Mouse (Mus musculus) brain, adult 2 months (tissue): ENCODE measurements around the gene Olfr56.
"Not testable (repeated sequence)": the region's sequence is repeated elsewhere in the genome, so short reads cannot be mapped to it uniquely, and the experiment has no call there.

ENCODE experiments used
- DNase-seq: peaks from one replicate; pipeline ENCODE4 v3.0.0; 2011; ENCODE audit warnings: low read depth, low spot score

The Olfr56 gene

DNA sequence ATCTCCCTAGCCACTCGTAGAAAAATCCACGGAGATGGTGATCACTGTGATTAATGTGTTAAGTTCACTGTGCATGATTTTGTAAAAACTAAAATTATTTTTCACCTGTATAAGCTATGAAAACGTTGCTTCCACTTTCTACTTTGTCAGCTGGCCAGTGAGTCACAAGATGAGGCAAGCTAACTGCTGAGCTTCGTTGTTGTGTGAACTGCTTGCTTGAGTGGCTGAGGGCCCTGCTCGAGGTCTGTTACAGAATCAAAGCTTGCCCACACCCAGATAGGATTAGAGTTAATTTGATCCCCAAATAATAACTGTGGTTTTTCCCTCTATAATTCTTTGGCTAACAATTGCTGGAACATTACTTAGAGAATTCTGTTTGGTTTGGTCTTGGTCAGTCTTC is 73.2 kb downstream of the Olfr56 start:
- not testable (repeated sequence) for DNase-seq

DNA sequence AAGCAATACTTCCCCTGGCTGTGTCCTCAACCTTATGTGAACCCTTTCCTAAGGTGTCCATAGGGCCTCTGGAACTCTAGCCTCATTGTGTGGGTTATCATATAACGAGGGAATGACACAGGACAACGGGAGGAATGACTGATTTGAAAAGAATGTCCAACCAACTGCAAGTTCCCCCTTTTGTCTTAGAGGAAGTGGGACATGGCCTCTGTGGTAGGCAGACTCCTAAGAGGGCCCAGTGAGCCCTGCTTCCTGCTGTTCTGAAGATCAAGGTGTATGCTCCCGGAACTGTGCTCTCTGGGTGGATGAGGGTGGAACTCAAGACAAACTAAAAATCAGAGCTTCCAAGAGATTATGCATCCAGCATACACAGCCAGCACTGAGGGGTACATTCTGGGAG is 81.4 kb downstream of the Olfr56 start:
- DNase-seq: not testable (repeated sequence)

DNA sequence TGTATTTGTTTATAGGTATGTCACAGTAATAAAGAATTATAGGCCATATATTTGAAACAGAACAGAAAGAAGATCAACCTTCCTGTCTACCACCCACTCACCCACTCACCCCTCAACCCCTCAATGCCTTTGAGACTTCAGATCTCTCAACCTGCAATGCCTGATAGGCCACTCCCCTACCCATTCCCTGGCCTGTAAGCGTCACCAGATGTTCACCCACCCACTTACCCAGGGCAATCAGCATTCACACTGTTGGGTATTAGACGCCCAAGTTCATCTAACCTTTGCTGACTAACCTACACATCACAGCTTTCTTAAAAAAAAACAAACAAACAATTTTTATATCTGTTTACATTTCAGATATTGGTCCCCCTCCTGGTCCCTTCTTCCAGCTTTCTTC is 83.2 kb downstream of the Olfr56 start:
- not testable (repeated sequence) for DNase-seq

DNA sequence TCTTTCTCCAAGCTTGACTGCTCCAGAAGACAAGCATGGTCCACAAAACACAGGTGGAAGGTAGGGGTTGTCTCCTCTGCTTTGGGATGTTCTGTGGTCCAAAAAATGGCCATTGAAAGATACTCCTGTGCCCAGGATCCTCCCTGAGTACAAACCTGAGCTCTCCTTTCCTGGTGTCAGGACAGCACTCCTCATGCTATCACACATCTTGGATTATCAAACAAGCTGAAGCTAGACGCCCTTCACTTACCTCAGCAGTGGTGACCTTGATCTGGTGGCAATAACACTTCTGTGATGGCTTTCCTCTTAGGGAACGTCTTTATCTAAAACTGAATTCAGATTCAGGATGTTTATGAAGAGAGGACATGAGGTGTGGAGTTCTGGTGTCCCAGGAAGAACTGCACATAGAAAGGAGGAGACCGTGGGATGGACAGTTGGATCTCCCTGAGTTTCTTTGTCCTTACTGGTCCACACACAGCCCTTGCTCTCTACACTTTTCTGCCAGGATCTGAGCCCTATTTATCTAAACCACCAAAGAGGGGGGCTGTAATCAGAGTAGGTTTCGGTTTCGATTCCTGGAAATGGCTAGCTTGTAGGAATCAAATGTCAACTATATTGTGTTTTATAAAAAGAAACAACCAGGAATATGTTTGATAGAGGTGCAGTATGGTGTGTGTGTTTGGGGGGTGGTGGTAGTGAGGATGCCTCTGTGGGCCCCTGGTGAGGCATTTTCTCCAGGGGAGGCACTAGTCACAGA is 85.2 kb downstream of the Olfr56 start, which contains the start of gene Tgtp2:
TSS of gene Tgtp2 (minus strand) at position 494 of the 757 bp plus-strand sequence.
- DNase-seq: not testable (repeated sequence)

DNA sequence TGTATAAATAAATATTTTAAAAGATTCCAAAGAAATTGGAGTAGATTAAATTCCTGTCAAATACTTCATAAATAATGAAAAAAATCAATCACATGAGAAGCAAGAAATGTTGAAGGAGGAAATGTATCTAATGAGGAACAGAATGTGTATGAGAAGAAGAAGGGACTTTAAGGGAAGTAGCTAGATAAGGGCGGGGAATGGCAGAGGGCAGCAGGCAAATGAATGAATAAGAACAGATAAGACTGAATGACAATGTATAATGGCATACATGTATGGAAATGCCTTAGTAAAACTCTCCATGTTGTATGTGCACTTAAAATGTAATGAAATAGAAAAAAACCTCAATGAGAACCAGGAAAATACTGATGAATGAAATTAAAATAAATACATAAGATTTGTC is 89.7 kb downstream of the Olfr56 start:
- no peak for DNase-seq

DNA sequence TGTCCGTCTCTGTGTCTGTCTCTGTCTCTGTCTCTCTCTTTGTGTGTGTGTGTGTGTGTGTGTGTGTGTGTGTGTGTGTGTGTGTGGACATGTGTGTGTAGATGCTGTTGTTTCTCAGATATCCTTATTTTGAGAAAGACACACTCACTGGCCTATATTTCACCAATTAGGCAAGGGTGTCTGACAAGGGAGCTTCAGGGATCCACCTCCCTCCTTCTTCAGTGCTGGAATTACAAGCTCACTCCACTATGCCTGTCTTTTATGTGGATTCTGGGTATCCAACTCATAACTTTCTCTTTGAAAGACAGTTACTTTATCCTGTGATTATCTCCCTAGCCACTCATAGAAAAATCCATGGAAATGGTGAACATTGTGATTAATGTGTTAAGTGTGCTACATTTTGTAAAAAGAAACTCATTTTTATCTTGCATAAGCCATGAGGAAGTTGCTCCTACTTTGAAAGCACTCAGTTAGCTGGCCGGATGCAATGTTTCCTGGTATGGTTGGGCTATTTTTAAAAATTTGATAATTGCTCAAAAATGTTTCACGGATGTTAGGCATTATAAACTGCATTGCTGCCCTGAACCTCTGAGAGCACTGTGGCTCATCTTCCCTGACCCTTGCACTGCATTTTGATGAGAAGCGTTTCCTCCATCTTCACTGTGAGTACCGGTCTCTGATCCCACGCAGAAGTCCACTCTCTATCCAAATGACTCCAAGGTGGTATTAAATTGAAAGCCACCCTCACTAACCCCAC is 97.5 kb downstream of the Olfr56 start, which contains the start of gene Ifi47:
TSS of gene Ifi47 (plus strand) at position 587 of the 757 bp plus-strand sequence.
- DNase-seq: not testable (repeated sequence)

DNA sequence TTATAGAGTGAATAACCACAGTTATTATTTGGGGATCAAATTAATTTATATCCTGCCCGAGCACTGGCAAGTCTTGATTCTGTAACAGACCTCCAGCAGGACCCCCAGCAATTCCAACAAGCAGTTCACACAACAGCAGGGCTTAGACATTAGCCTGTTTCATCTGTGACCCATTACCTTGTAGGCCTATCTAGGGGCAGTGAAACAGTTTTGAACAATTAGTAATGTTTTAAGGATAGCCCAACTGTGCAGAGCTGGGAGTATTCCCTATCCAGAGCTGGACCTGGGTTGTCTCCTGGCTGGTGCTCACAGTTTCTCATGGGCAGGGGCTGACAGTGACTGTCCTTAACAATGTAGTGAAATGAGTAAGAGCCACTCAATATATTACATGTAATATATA is 98.3 kb downstream of the Olfr56 start:
- DNase-seq: no peak

DNA sequence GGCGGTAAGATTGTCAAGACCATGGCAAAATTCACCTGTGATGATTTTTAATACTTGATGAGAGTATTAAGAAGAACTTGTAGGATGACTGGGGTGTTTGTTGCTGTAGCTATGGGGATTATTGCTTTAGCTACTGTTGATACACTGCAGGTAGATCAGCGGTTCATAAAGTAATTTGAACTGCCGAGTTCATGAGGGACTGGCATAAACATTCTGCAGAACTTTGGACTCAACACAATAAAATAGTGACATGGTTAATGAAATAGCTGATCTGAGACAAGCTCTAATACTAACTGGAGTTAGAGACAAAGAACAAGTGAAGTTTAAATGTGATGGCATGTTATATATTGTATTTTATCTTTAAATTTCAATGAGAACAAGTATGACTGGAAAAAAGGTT is 100.0 kb downstream of the Olfr56 start:
- DNase-seq: no peak

DNA sequence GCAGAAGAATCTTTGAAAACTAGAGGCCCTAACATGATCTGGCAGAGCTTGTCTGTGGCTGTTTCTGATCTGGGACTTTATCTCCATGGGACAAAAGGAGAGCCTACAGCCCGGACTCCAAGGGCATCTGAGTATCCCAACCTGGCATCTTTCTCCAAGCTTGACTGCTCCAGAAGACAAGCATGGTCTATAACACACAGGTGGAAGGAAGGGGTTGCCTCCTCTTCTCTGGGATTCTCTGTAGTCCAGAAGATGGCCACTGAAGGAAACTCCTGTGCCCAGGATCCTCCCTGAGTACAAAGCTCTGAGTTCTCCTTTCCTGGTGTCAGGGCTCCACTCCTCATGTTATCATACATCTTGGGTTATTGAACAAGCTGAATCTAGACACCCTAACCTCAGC is 101.9 kb downstream of the Olfr56 start:
- DNase-seq: no peak

DNA sequence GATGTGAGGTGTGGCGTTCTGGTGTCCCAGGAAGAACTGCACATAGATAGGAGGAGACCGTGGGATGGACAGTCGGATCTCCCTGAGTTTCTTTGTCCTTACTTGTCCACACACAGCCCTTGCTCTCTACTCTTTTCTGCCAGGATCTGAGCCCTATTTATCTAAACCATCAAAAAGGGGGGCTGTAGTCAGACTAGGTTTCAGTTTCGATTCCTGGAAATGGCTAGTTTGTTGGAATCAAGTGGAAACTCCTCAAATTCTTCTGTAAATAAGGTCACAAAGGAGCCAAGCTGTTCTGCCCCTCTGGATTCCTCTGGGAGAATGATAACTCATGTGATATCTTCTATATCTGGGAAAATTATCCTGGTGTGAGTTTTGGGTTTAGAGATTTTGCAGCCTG is 102.7 kb downstream of the Olfr56 start:
- DNase-seq: no peak

DNA sequence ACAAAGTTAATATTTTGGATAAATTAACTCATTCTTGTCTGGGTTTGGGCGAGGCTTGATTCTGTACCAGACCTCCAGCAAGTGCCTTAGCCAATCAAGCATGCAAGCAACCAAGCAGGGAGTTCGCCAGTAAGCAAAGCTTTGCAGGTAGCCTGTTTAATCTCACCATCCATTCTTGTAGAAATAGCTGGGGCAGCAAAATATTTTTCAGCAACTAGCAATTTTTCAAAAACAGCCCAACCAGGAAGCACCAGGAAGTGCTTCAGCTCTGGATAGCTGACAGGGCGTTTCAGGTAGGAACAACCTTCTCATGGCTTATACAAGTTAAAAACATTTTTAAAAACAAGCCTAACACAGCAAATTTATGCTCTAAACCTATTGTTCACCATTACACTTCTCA is 103.2 kb downstream of the Olfr56 start:
- no peak for DNase-seq

DNA sequence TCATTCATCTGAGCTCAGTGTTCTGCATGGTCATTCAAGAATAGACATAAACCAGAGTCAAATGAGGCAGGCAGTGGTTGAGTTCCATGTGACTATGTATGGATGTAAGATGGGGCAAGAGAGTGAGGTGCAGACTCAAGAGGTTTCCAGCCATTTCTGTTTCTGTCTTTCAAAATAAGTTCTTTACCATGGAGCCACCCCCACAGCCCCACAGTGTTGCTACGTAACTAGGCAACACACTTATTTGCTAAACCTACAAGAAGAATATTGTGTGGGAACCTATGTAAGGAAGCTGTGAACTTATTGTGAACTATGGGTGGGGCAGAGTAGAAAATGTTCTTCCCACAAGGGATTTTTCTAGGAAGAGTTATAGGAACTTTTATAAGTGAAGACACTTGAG is 104.5 kb downstream of the Olfr56 start:
- DNase-seq: peak; percentile 44

DNA sequence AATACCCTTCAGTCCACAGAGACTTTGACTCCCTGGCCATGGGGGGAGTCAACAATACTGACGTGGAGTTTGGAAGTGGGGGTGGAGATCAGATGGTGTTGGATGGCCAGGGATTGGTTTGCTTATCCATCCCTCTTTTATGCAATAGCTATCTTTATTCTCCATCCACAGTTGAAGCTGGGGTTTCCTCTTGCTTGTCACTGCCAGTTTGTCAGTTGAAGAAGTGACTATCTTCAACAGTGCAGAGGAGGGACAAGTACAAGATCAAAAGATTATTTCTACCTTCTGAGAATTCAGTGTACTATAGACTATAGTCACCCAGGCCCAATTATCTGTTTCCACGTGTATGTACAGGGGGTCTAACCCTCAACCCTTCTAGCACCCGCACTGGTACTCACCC is 105.1 kb downstream of the Olfr56 start:
- no peak for DNase-seq

DNA sequence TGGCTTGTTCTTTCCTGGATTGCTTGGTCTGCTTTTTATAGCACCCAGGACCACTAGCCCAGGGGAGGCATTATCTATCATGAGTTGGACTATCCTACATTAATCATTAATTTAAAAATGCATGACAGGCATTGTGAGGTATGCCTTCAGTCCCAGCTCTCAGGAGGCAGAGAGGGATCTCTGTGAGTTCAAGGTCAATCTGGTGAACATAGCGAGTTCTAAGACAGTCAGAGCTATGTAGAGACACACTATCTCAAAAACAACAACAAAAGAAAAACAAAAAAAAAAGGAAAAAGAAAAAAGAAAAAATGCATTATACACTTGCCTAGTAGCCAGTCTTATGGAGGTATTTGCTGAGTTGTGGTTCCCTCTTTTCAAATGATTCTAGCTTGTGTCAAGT is 105.7 kb downstream of the Olfr56 start:
- no peak for DNase-seq

DNA sequence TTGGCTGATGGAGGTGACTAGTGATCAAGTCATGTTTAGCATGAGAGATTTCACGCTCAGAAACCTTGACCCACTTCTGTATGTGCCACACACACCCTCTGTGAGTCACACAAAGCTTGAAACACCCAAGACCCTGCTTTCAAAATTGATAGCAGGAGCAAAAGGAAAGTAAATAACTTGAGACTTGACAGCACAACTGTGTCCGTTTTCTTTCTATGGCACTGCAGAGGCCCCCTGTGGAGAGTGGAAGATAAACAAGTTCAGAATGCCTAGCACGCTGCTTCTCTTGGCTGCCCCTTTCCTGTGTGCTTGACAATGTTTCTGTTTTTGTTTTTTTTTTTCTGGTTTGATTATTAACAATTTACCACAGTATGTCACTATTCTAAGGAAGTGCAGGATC is 106.2 kb downstream of the Olfr56 start:
- DNase-seq: no peak

DNA sequence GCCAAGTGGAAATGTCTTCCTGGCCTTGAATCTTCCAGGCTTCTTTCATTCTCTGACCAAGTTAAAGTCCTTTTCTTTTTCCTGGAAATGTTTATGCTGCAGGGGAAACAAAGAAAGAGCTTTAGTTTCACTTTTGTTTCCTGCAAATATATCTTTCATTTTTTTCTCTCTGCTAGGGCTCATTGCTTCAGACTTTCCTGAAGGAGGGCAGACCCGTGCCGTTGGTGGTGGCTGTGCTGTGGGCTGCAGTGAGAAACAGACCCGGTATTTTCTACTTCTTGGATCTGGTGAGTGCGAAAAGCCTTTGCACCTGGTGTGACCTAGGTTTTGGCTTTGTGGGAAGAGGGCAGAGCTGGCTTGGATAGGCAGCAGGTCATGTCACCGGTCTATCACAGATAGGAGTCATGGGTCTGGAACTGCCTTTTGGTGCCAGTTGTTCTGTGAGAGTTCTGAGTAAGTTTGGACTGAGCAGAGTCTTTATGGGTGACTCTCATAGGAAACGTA is 108.2 kb downstream of the Olfr56 start:
- DNase-seq: no peak

DNA sequence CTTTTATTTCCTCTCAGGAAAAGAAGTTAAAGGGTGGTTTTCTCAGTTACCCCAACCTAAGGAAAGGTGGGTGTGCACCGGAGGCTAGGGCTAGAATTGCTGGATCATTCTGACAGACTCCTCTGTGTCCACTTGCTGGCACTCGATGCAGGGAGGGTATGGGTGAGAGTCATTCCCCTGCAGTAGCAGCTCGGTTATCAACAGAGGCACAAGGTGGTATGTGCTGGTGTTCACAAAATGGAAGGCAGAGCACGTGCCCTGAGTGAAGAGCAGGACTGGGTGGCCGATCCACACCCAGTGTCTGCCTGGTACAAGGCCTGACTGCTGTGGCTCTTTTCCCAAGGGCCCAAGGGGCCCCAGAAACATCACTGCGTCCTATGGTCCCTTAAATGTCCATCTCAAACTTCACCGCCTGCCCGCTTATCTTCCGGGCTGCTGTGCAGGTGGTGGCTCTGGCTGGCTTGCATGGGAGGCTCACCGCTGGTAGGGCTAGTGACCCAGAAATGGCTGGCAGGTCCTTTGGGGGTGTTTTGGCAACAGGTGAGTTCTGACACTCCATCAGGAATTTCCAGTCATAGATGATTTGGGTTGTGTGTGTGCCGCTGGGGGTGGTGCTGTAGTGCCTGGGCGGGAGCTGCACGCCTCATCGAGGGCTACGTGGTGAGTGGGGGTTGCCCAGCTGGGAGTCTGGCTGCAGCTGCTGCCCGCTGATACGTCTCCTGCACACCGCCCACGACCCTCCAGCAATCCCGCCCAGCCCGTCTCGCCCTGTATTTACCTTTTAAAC is 109.3 kb downstream of the Olfr56 start:
- no peak for DNase-seq

DNA sequence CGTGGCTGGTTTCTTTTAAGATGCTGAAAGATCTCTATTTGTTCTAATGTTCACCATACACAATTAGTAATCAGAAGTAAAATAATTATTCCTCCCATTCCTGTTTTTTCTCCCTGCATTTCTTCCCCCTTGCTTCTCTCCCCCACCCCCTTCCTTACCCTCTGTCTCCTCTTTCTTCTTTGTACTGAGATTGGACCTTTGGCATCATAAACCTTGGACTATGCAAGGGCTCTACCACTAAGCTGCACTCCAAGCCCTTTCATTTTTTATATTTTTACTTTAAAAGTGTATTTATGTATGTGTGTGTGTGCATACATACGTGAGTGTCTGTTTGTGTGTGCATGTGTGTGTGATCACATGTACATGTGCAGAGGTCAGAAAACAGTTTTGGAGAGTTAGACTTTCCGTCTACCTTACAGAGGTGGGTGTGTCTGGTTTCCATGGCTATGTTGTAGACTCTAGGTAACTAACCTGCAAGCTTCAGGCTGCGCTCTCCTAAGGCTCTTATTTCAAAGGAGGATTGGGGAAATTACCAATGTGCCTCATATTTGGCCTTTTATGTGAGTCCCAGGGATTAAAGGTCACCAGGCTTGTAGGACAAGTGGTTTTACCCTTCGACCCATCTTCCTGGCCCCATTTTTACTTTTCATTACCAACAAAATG is 110.4 kb downstream of the Olfr56 start:
- no peak for DNase-seq

DNA sequence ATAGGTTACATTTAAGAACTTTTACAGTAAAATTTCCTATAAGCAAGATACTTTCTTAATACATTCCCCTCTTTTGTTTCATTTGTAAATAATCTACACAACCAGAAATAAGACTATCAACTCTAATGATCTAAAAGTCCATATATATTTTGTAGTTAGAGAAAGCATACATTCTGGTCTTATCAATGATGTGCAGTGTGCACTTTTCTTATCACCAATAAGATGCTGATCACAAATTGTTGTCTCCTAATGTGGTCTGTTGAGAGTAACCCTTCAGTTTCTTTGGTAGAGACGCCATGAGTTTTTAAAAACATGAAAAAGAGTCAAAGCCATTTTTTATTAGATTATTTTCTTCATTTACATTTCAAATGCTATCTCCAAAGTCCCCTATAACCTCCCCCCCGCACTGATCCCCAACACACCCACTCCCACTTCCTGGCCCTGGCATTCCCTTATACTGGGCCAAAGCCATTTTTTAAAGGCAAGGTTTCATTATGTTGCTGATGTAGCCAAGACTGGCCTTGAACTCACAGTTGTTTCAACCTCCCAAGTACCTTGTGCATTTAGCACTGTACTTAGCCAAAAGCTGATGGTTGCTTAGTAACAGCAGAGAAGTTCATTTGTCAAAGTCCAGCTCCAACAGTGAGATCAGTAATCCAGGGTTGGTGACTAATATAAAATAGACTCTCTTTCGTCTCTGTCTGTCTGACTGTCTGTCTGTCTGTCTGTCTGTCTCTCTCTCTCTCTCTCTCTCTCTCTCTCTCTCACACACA is 111.2 kb downstream of the Olfr56 start:
- DNase-seq: no peak

DNA sequence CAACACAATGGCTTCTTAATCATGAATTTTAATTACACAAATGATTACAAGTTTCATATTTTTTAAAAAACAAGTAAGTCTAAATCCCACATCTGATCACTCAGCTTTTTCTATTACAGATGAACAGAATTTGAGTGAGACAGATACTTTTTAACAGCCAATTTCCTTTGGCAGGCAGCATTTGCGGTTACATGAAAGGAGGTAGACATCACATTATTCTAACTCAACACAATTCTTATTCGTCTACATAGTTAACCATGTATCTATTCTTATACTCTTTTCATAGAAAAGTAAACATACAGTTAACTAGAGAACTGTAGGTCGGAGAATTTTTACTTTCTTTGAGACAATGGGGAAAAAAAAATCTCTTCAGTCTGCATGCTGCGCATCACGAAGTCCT is 111.9 kb downstream of the Olfr56 start:
- DNase-seq: no peak

DNA sequence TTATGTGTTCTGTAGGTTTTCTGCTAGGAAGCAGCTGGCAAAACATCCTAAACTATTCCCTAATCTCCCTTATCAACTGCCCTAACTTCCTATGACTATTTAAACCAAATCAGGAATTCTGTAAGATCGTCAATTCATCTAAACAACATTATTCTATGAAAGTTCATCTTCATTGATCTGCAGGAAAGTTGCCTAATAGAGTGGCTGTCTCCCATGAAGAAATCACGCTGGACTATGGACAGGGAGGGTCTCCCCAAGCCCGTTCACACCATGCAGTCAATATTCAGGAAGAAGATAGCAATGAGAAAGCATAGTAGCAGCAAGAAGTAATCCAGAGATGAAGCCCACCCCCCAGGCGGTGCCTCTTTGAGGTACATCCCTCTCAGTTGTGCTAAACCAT is 112.5 kb downstream of the Olfr56 start:
- no peak for DNase-seq
